Mouse (Mus musculus) splenic B cell, adult 2 months (primary cell): Measurements from ENCODE around the gene Fam107a.

Source experiments
- DNase-seq: peaks from one replicate; pipeline ENCODE4 v3.0.0-alpha.2; 2011; ENCODE audit warnings: low read depth, low spot score
- H3K27me3 ChIP-seq: 2 replicates; pipeline ENCODE4 v1.6.1; 2012; ENCODE audit warnings: mild to moderate bottlenecking, low read length, moderate library complexity, mixed read lengths; ENCODE audit not compliant: control insufficient read depth, poor library complexity, insufficient read depth, severe bottlenecking
- H3K36me3 ChIP-seq: 2 replicates; pipeline ENCODE4 v1.6.1; 2012; ENCODE audit warnings: mild to moderate bottlenecking, low read length, moderate library complexity, mixed read lengths; ENCODE audit not compliant: control insufficient read depth, poor library complexity, insufficient read depth, severe bottlenecking

The Fam107a gene

GRCm38 (mm10) chr14:8330390-8330789, 12.6 kb upstream of the Fam107a start:
- Histone ChIP-seq H3K36me3 (no peaks in the 10 kb centered on the region), H3K27me3 (no peaks in the 10 kb centered on the region)
- no peak for DNase-seq

GRCm38 (mm10) chr14:8329552-8329951, 11.7 kb upstream of the Fam107a start:
- no peak for DNase-seq
- Histone ChIP-seq H3K36me3 (no peaks in the 10 kb centered on the region), H3K27me3 (no peaks in the 10 kb centered on the region)

GRCm38 (mm10) chr14:8327371-8327770, 9.5 kb upstream of the Fam107a start:
- Histone ChIP-seq H3K36me3 (no peaks in the 10 kb centered on the region), H3K27me3 (no peaks in the 10 kb centered on the region)
- DNase-seq, result no peak

- DNase-seq, result no peak
- H3K36me3 ChIP-seq, result no peaks in the 10 kb centered on the region
Measured at GRCm38 (mm10) chr14:8326961-8327360, 9.1 kb upstream of the Fam107a start.

GRCm38 (mm10) chr14:8325746-8326145, 7.9 kb upstream of the Fam107a start:
- Histone ChIP-seq H3K36me3 (no peaks in the 10 kb centered on the region), H3K27me3 (no peaks in the 10 kb centered on the region)
- no peak for DNase-seq

More at GRCm38 (mm10) chr14:8326961-8327360, 9.1 kb upstream of the Fam107a start:
- H3K27me3 ChIP-seq, result no peaks in the 10 kb centered on the region

GRCm38 (mm10) chr14:8320528-8320927, 2.7 kb upstream of the Fam107a start:
- no peaks in the 10 kb centered on the region for H3K27me3 ChIP-seq
- H3K36me3 ChIP-seq, result no peaks in the 10 kb centered on the region
- DNase-seq, result no peak

- DNase-seq, result no peak
- H3K27me3 ChIP-seq, result no peaks in the 10 kb centered on the region
- no peaks in the 10 kb centered on the region for H3K36me3 ChIP-seq
Measured at GRCm38 (mm10) chr14:8316366-8317193, 1.2 kb downstream of the Fam107a start.

- Histone ChIP-seq H3K27me3 (no peaks in the 10 kb centered on the region), H3K36me3 (no peaks in the 10 kb centered on the region)
- DNase-seq, result no peak
Measured at GRCm38 (mm10) chr14:8315169-8315568, 2.7 kb downstream of the Fam107a start.

- Histone ChIP-seq H3K27me3 (no peaks in the 10 kb centered on the region), H3K36me3 (no peaks in the 10 kb centered on the region)
- peak; percentile 46 for DNase-seq
Measured at GRCm38 (mm10) chr14:8314536-8314935, 3.3 kb downstream of the Fam107a start.

- no peak for DNase-seq
- Histone ChIP-seq H3K27me3 (no peaks in the 10 kb centered on the region), H3K36me3 (no peaks in the 10 kb centered on the region)
Measured at GRCm38 (mm10) chr14:8313877-8314276, 3.9 kb downstream of the Fam107a start.

- DNase-seq, result no peak
- Histone ChIP-seq H3K27me3 (no peaks in the 10 kb centered on the region), H3K36me3 (no peaks in the 10 kb centered on the region)
Measured at GRCm38 (mm10) chr14:8309621-8310141, 8.1 kb downstream of the Fam107a start.

- no peak for DNase-seq
Measured at GRCm38 (mm10) chr14:8308650-8309049, 9.2 kb downstream of the Fam107a start.

GRCm38 (mm10) chr14:8306884-8307283, 10.9 kb downstream of the Fam107a start:
- no peak for DNase-seq
- H3K36me3 ChIP-seq, result no peaks in the 10 kb centered on the region
- H3K27me3 ChIP-seq, result no peaks in the 10 kb centered on the region

More at GRCm38 (mm10) chr14:8308650-8309049, 9.2 kb downstream of the Fam107a start:
- H3K36me3 ChIP-seq, result no peaks in the 10 kb centered on the region
- no peaks in the 10 kb centered on the region for H3K27me3 ChIP-seq

GRCm38 (mm10) chr14:8305014-8305413, 12.8 kb downstream of the Fam107a start:
- no peaks in the 10 kb centered on the region for H3K27me3 ChIP-seq
- no peaks in the 10 kb centered on the region for H3K36me3 ChIP-seq
- no peak for DNase-seq

GRCm38 (mm10) chr14:8304082-8304481, 13.7 kb downstream of the Fam107a start:
- Histone ChIP-seq H3K27me3 (no peaks in the 10 kb centered on the region), H3K36me3 (no peaks in the 10 kb centered on the region)
- DNase-seq, result no peak
